Mouse (Mus musculus): Measurements from ENCODE around the gene Arhgap23. TPM values are rescaled to one million over a fixed set of nuclear protein-coding genes. Genes with fewer than 3 reads are reported as not detected.

The Arhgap23 gene
- total and polyA plus RNA-seq, 2 experiments: 2.8 to 13.6 TPM

DNA sequence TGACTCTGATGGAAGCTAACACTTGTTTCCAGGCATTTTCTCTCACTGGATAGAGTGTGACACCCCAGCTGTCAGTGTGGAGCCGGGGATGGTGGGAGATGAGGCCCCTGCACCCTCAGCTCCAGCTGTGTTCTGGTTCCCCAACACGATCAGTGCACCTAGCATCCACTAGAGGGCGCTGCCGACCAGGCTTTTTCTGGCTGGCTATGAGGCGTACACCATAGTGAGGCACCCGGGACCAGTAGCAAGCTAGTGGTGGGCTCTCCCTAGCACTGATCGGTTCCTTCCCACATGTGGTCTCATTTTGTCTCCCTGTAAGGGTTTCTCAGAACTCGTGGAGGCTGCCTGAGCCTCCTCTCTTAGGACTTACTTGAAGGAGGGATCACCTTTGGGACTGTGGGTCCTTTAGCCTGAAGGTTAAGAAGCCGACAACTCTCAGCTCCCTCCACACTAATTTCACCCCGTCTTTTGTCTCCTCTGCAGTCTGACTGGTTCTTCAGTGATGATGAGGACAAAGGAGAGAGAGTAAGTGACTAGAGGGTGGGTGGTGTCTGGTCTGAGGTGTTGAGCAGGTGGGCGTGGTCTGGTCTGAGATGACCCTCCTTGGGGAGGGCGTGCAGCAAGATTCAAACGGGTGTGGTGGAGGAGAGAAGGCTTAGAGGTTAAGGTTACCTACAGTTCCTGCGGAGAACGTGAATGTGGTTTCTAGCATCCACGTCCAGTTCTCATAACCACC lies 74.4 kb downstream of the Arhgap23 start:
- no peaks in the 10 kb centered on the region for H3K27me3 ChIP-seq (ENCODE audit: control insufficient read depth, insufficient read depth, low read length)
- H3K4me3 ChIP-seq (ENCODE audit: insufficient read depth, low read depth, low read length): no peak overlapping the region
- no peaks in the 10 kb centered on the region for H3K79me2 ChIP-seq (ENCODE audit: control insufficient read depth, insufficient read depth, low read length)
- no peak overlapping the region for H3K9ac ChIP-seq (ENCODE audit: low read depth, low read length)
- TF ChIP-seq CTCF (IDR thresholded peaks at IDR 0.05; ENCODE audit: low read depth, low read length): peak; percentile 95
- TF ChIP-seq POLR2A (IDR thresholded peaks at IDR 0.05; ENCODE audit: extremely low read depth, insufficient read depth, low read length): no peak
- no peak for DNase-seq (ENCODE audit: extremely low read depth, low read depth, low spot score)
- WGBS: 53% methylated on average over 16 of the region's 16 CpGs
- no peaks in the 10 kb centered on the region for H3K4me1 ChIP-seq (ENCODE audit: control insufficient read depth, insufficient read depth, low read length)
- H3K36me3 ChIP-seq (ENCODE audit: control insufficient read depth, insufficient read depth, low read length): no peaks in the 10 kb centered on the region; the same call in 1 of the 2 replicates
- H3K27ac ChIP-seq (replicated peaks; ENCODE audit: insufficient read depth, low read depth, low read length): no peak overlapping the region

- 93% methylated on average over 10 of the region's 10 CpGs for WGBS
- Histone ChIP-seq H3K4me1 (ENCODE audit: control insufficient read depth, insufficient read depth, low read length) (no peaks in the 10 kb centered on the region), H3K4me3 (ENCODE audit: insufficient read depth, low read depth, low read length) (no peak overlapping the region), H3K9ac (ENCODE audit: low read depth, low read length) (no peak overlapping the region), H3K79me2 (ENCODE audit: control insufficient read depth, insufficient read depth, low read length) (no peaks in the 10 kb centered on the region), H3K27me3 (ENCODE audit: control insufficient read depth, insufficient read depth, low read length) (no peaks in the 10 kb centered on the region), H3K36me3 (ENCODE audit: control insufficient read depth, insufficient read depth, low read length) (no peaks in the 10 kb centered on the region; the same call in 1 of the 2 replicates), H3K27ac (replicated peaks; ENCODE audit: insufficient read depth, low read depth, low read length) (no peak overlapping the region)
- DNase-seq (ENCODE audit: extremely low read depth, low read depth, low spot score): no peak
- TF ChIP-seq POLR2A (IDR thresholded peaks at IDR 0.05; ENCODE audit: extremely low read depth, insufficient read depth, low read length) (no peak), CTCF (IDR thresholded peaks at IDR 0.05; ENCODE audit: low read depth, low read length) (no peak)
Measured at GRCm38 (mm10) chr11:97491640-97492039, 76.3 kb downstream of the Arhgap23 start.

GRCm38 (mm10) chr11:97492836-97493235 lies 77.5 kb downstream of the Arhgap23 start:
- Histone ChIP-seq H3K27ac (replicated peaks; ENCODE audit: insufficient read depth, low read depth, low read length) (no peak overlapping the region), H3K36me3 (ENCODE audit: control insufficient read depth, insufficient read depth, low read length) (no peaks in the 10 kb centered on the region; the same call in 1 of the 2 replicates), H3K4me1 (ENCODE audit: control insufficient read depth, insufficient read depth, low read length) (no peaks in the 10 kb centered on the region), H3K27me3 (ENCODE audit: control insufficient read depth, insufficient read depth, low read length) (no peaks in the 10 kb centered on the region), H3K9ac (ENCODE audit: low read depth, low read length) (no peak overlapping the region), H3K79me2 (ENCODE audit: control insufficient read depth, insufficient read depth, low read length) (no peaks in the 10 kb centered on the region), H3K4me3 (ENCODE audit: insufficient read depth, low read depth, low read length) (no peak overlapping the region)
- WGBS: 90% methylated on average over 3 of the region's 3 CpGs
- DNase-seq (ENCODE audit: extremely low read depth, low read depth, low spot score): no peak
- TF ChIP-seq CTCF (IDR thresholded peaks at IDR 0.05; ENCODE audit: low read depth, low read length) (no peak), POLR2A (IDR thresholded peaks at IDR 0.05; ENCODE audit: extremely low read depth, insufficient read depth, low read length) (no peak)

GRCm38 (mm10) chr11:97497543-97497942 lies 82.2 kb downstream of the Arhgap23 start:
- no peaks in the 10 kb centered on the region for H3K79me2 ChIP-seq (ENCODE audit: control insufficient read depth, insufficient read depth, low read length)
- H3K4me3 ChIP-seq (ENCODE audit: insufficient read depth, low read depth, low read length): no peak overlapping the region
- H3K36me3 ChIP-seq (ENCODE audit: control insufficient read depth, insufficient read depth, low read length): no peaks in the 10 kb centered on the region; the same call in 1 of the 2 replicates
- H3K4me1 ChIP-seq (ENCODE audit: control insufficient read depth, insufficient read depth, low read length): no peaks in the 10 kb centered on the region
- no peaks in the 10 kb centered on the region for H3K27me3 ChIP-seq (ENCODE audit: control insufficient read depth, insufficient read depth, low read length)
- H3K9ac ChIP-seq (ENCODE audit: low read depth, low read length): no peak overlapping the region
- DNase-seq (ENCODE audit: extremely low read depth, low read depth, low spot score): no peak
- no peak overlapping the region for H3K27ac ChIP-seq (replicated peaks; ENCODE audit: insufficient read depth, low read depth, low read length)
- TF ChIP-seq POLR2A (IDR thresholded peaks at IDR 0.05; ENCODE audit: extremely low read depth, insufficient read depth, low read length) (no peak), CTCF (IDR thresholded peaks at IDR 0.05; ENCODE audit: low read depth, low read length) (no peak)
- WGBS: 94% methylated on average over 4 of the region's 4 CpGs

GRCm38 (mm10) chr11:97499865-97500719 lies 84.8 kb downstream of the Arhgap23 start, which contains the start of gene 4933428G20Rik:
4933428G20Rik (minus strand) TSS chr11:97500340.
- WGBS: 89% methylated on average over 88 of the region's 88 CpGs
- Histone ChIP-seq H3K9ac (ENCODE audit: low read depth, low read length) (no peak within 1 kb of the TSS), H3K4me3 (ENCODE audit: insufficient read depth, low read depth, low read length) (no peak within 1 kb of the TSS), H3K4me1 (ENCODE audit: control insufficient read depth, insufficient read depth, low read length) (no peaks in the 10 kb centered on the region), H3K27me3 (ENCODE audit: control insufficient read depth, insufficient read depth, low read length) (no peaks in the 10 kb centered on the region), H3K36me3 (ENCODE audit: control insufficient read depth, insufficient read depth, low read length) (no peaks in the 10 kb centered on the region; the same call in 1 of the 2 replicates), H3K27ac (replicated peaks; ENCODE audit: insufficient read depth, low read depth, low read length) (no peak within 1 kb of the TSS), H3K79me2 (ENCODE audit: control insufficient read depth, insufficient read depth, low read length) (no peaks in the 10 kb centered on the region)
- DNase-seq (ENCODE audit: extremely low read depth, low read depth, low spot score): no peak
- no peak for TF ChIP-seq CTCF (IDR thresholded peaks at IDR 0.05; ENCODE audit: low read depth, low read length)
- no peak for TF ChIP-seq POLR2A (IDR thresholded peaks at IDR 0.05; ENCODE audit: extremely low read depth, insufficient read depth, low read length)

All from liver, adult 2 months (tissue).